8 mouse cellular contexts compared by ENCODE assay signal in genomic region chr11:120519738-120520137, GRCm38 (mm10). TPM values are rescaled to one million over a fixed set of nuclear protein-coding genes. Genes with fewer than 3 reads are reported as not detected.
DNase-seq lines count a peak whose midpoint lies in the region; ATAC-seq lines count a peak whose summit lies in the region.

No protein-coding gene starts in this region.

- H3K36me3 ChIP-seq in megakaryocyte, embryonic 14.5 days (replicated peaks; ENCODE audit: low read length) = peaks cover 2% of the 10 kb centered on the region
- no peaks in the 10 kb centered on the region for H3K36me3 ChIP-seq in midbrain, embryonic 11.5 days (ENCODE audit: control insufficient read depth, insufficient read depth, low read length)

- peak; percentile 49 for DNase-seq in 3T3-L1 (ENCODE audit: low read depth, low spot score)
- peak; percentile 72 for DNase-seq in Muller cell, postnatal 12 days (ENCODE audit: inconsistent ontology term)
- peak; percentile 99 for DNase-seq in heart, adult 11 months
- peak; percentile 62 to 70 for DNase-seq in kidney, postnatal 36 days
- no peak for DNase-seq in midbrain, embryonic 11.5 days (ENCODE audit: low spot score, missing footprints)
- no peak for DNase-seq in right cerebral cortex, postnatal 10 days (ENCODE audit: low spot score in 2 of 2)
- DNase-seq in thymus, postnatal 14 days = no peak

- peak overlapping the region; percentile 69 for H3K4me3 ChIP-seq in megakaryocyte, embryonic 14.5 days (replicated peaks)
- H3K4me3 ChIP-seq in midbrain, embryonic 11.5 days (ENCODE audit: low read depth, low read length) = no peak overlapping the region

- whole genome bisulfite sequencing in midbrain, embryonic 11.5 days = 62% methylated on average over 9 of the region's 9 CpGs

- peaks cover 50% of the 10 kb centered on the region for H3K4me1 ChIP-seq in megakaryocyte, embryonic 14.5 days
- H3K4me1 ChIP-seq in midbrain, embryonic 11.5 days (ENCODE audit: control insufficient read depth, insufficient read depth, low read length) = no peaks in the 10 kb centered on the region

- no peak overlapping the region for H3K4me2 ChIP-seq in midbrain, embryonic 11.5 days

- no peak for ATAC-seq in midbrain, embryonic 11.5 days (ENCODE audit: low FRiP score)

- no peak overlapping the region for H3K27ac ChIP-seq in midbrain, embryonic 11.5 days (ENCODE audit: low read depth, low read length)

- H3K27me3 ChIP-seq in megakaryocyte, embryonic 14.5 days (replicated peaks) = peaks cover 9% of the 10 kb centered on the region
- H3K27me3 ChIP-seq in midbrain, embryonic 11.5 days (ENCODE audit: control insufficient read depth, insufficient read depth, low read length) = no peaks in the 10 kb centered on the region

- no peak overlapping the region for H3K9ac ChIP-seq in midbrain, embryonic 11.5 days (ENCODE audit: low read length)

- peaks cover 4% of the 10 kb centered on the region; the same call in 1 of the 2 replicates for H3K9me3 ChIP-seq in megakaryocyte, embryonic 14.5 days
- H3K9me3 ChIP-seq in midbrain, embryonic 11.5 days (ENCODE audit: control insufficient read depth, low read length) = no peaks in the 10 kb centered on the region

RNA-seq across cellular contexts. Expression of gene Gcgr, which starts 10.8 kb away (rescaled TPM):
- not detected in 2 replicates for polyA plus RNA-seq in megakaryocyte, embryonic 14.5 days (2012; ENCODE audit: insufficient read depth, low replicate concordance)
- 0.11 TPM in 1 of 2 replicates, not detected in the other for polyA plus RNA-seq in midbrain, embryonic 11.5 days (2014; fragmentation: Nextera tagmentation; extraction: Ambion mirVana)

RNA-seq across cellular contexts. Expression of gene Slc25a10, which starts 28.1 kb away (rescaled TPM):
- polyA plus RNA-seq in megakaryocyte, embryonic 14.5 days (2012; ENCODE audit: insufficient read depth, low replicate concordance) = 47.3 and 132 TPM in 2 replicates
- polyA plus RNA-seq in midbrain, embryonic 11.5 days (2014; fragmentation: Nextera tagmentation; extraction: Ambion mirVana) = 30.0 and 38.7 TPM in 2 replicates

RNA-seq across cellular contexts. Expression of gene Mcrip1, which starts 29.8 kb away (rescaled TPM):
- 227 and 338 TPM in 2 replicates for polyA plus RNA-seq in megakaryocyte, embryonic 14.5 days (2012; ENCODE audit: insufficient read depth, low replicate concordance)
- 232 and 237 TPM in 2 replicates for polyA plus RNA-seq in midbrain, embryonic 11.5 days (2014; fragmentation: Nextera tagmentation; extraction: Ambion mirVana)

RNA-seq across cellular contexts. Expression of gene Ppp1r27, which starts 31.2 kb away (rescaled TPM):
- 0.25 TPM in 1 of 2 replicates, not detected in the other for polyA plus RNA-seq in megakaryocyte, embryonic 14.5 days (2012; ENCODE audit: insufficient read depth, low replicate concordance)
- not detected in 2 replicates for polyA plus RNA-seq in midbrain, embryonic 11.5 days (2014; fragmentation: Nextera tagmentation; extraction: Ambion mirVana)

RNA-seq across cellular contexts. Expression of gene Mrpl12, which starts 35.3 kb away (rescaled TPM):
- 217 and 285 TPM in 2 replicates for polyA plus RNA-seq in megakaryocyte, embryonic 14.5 days (2012; ENCODE audit: insufficient read depth, low replicate concordance)
- polyA plus RNA-seq in midbrain, embryonic 11.5 days (2014; fragmentation: Nextera tagmentation; extraction: Ambion mirVana) = 137 and 152 TPM in 2 replicates

Comparison
In these comparisons a context has a peak if more than half of its experiments do, and no peak if none do; other contexts are left out.
1. DNase-seq: peak in 3T3-L1 (single experiment), Muller cell, postnatal 12 days (single experiment), heart, adult 11 months (single experiment) and kidney, postnatal 36 days (2 of 2); none in midbrain, embryonic 11.5 days (single experiment), right cerebral cortex, postnatal 10 days (0 of 2) and thymus, postnatal 14 days (single experiment).